In genomic region chr14:32168653-32169231, GRCm38 (mm10) we compare ENCODE assay signal across 14 mouse cellular contexts. TPM values are rescaled to one million over a fixed set of nuclear protein-coding genes. Genes with fewer than 3 reads are reported as not detected.
DNase-seq lines count a peak whose midpoint lies in the region; ATAC-seq and TF ChIP-seq lines count a peak whose summit lies in the region.
"Had no signal": no experiment of that assay in that cellular context is flagged by ENCODE, and none has a peak within 500 bp of the region (broad histone marks: within the 10 kb centered on the region; RNA-seq: fewer than 3 reads in every experiment).

No protein-coding gene starts in this region.

- H3K9me3 ChIP-seq in liver, postnatal 0 days (ENCODE audit: low read length): no peaks in the 10 kb centered on the region
- H3K9me3 ChIP-seq in embryonic facial prominence, embryonic 10.5 days: no peaks in the 10 kb centered on the region
- no peaks in the 10 kb centered on the region for H3K9me3 ChIP-seq in hindbrain, embryonic 13.5 days

- peak; percentile 99 for TF ChIP-seq EP300 in liver, postnatal 0 days (IDR thresholded peaks at IDR 0.05; ENCODE audit: low read depth)

- TF ChIP-seq CTCF in layer of hippocampus, adult 2 months (conservative IDR thresholded peaks at IDR 0.05): no peak
- no peak for TF ChIP-seq CTCF in liver, postnatal 0 days (IDR thresholded peaks at IDR 0.05; ENCODE audit: low read depth)

- peak; percentile 81 for ATAC-seq in erythroblast, adult 5-6 weeks (replicated peaks; ENCODE audit: low FRiP score, poor library complexity, severe bottlenecking)
- ATAC-seq in liver, postnatal 0 days: peak; percentile 78
- ATAC-seq in hindbrain, embryonic 13.5 days (ENCODE audit: low FRiP score): no peak
- ATAC-seq: hindbrain, embryonic 16.5 days had no signal

- WGBS in liver, postnatal 0 days (ENCODE audit: insufficient replicate concordance): 31% methylated on average over 3 of the region's 3 CpGs
- 81% methylated on average over 3 of the region's 3 CpGs for WGBS in embryonic facial prominence, embryonic 10.5 days
- WGBS in hindbrain, embryonic 13.5 days: 83% methylated on average over 3 of the region's 3 CpGs

- peak overlapping the region; percentile 6; the same call in 1 of the 2 replicates for H3K27ac ChIP-seq in layer of hippocampus, adult 2 months
- H3K27ac ChIP-seq in liver, postnatal 0 days (ENCODE audit: low read depth): peak overlapping the region; percentile 93
- H3K27ac ChIP-seq in embryonic facial prominence, embryonic 10.5 days (replicated peaks): no peak overlapping the region; the same call in 1 of the 2 replicates
- H3K27ac ChIP-seq in hindbrain, embryonic 13.5 days: no peak overlapping the region

- no peak overlapping the region for H3K4me3 ChIP-seq in layer of hippocampus, adult 2 months
- H3K4me3 ChIP-seq in liver, postnatal 0 days (ENCODE audit: low read depth, low read length): peak overlapping the region; percentile 60
- no peak overlapping the region for H3K4me3 ChIP-seq in embryonic facial prominence, embryonic 10.5 days
- H3K4me3 ChIP-seq in hindbrain, embryonic 13.5 days: no peak overlapping the region

- H3K9ac ChIP-seq in liver, postnatal 0 days (replicated peaks): peak overlapping the region; percentile 65
- H3K9ac ChIP-seq in hindbrain, embryonic 13.5 days: no peak overlapping the region

- H3K4me1 ChIP-seq in liver, postnatal 0 days (ENCODE audit: insufficient read depth): peaks cover 36% of the 10 kb centered on the region
- peaks cover 19% of the 10 kb centered on the region for H3K4me1 ChIP-seq in embryonic facial prominence, embryonic 10.5 days
- peaks cover 19% of the 10 kb centered on the region for H3K4me1 ChIP-seq in hindbrain, embryonic 13.5 days (replicated peaks)

- peak overlapping the region; percentile 79 for H3K4me2 ChIP-seq in liver, postnatal 0 days (ENCODE audit: low read depth, low read length)
- H3K4me2 ChIP-seq in hindbrain, embryonic 13.5 days: no peak overlapping the region

- DNase-seq in layer of hippocampus, adult 2 months (ENCODE audit: low spot score in 2 of 2): no peak
- DNase-seq in layer of hippocampus, postnatal 10 days (ENCODE audit: low spot score in 2 of 2): no peak
- peak; percentile 31 to 52 for DNase-seq in adrenal gland, postnatal 36 days
- DNase-seq in liver, postnatal 0 days: peak; percentile 74
- DNase-seq in embryonic facial prominence, embryonic 10.5 days (ENCODE audit: low spot score): no peak
- no peak for DNase-seq in urinary bladder, postnatal 25 days (ENCODE audit: low spot score)
- DNase-seq: cerebellum, adult 2 months; right cerebral cortex, adult 18-20 months; thymus, postnatal 4 days had no signal

- no peaks in the 10 kb centered on the region for H3K27me3 ChIP-seq in liver, postnatal 0 days (ENCODE audit: insufficient read depth, low read length)
- no peaks in the 10 kb centered on the region for H3K27me3 ChIP-seq in embryonic facial prominence, embryonic 10.5 days (replicated peaks; ENCODE audit: low read depth, poor library complexity, severe bottlenecking)
- H3K27me3 ChIP-seq in hindbrain, embryonic 13.5 days: no peaks in the 10 kb centered on the region

- peaks cover 41% of the 10 kb centered on the region for H3K36me3 ChIP-seq in liver, postnatal 0 days (replicated peaks; ENCODE audit: insufficient read depth, low read length)
- H3K36me3 ChIP-seq in embryonic facial prominence, embryonic 10.5 days (replicated peaks): peaks cover 25% of the 10 kb centered on the region
- H3K36me3 ChIP-seq in hindbrain, embryonic 13.5 days: peaks cover 23% of the 10 kb centered on the region

RNA-seq across cellular contexts. Expression of gene Ncoa4, which starts 9.1 kb away (rescaled TPM):
- 100 to 1,000 TPM in 1 of 2 experiments, 10 to 100 TPM in 1; 99.1 to 107 TPM for total RNA-seq in layer of hippocampus, adult 2 months (2021)
- 100 to 1,000 TPM; 129 to 134 TPM for total RNA-seq in layer of hippocampus, postnatal 10 days (2021)
- total RNA-seq in adrenal gland, postnatal 36 days (2021): 100 to 1,000 TPM; 194 to 226 TPM
- total RNA-seq in erythroblast, adult 5-6 weeks (2015; ENCODE audit: low replicate concordance): 661 and 684 TPM in 2 replicates
- total RNA-seq in erythroblast, adult 5-6 weeks (2017; ENCODE audit: low replicate concordance): 773 and 931 TPM in 2 replicates
- 126 and 141 TPM in 2 replicates for polyA plus RNA-seq in liver, postnatal 0 days (2015; fragmentation: Nextera tagmentation; extraction: Ambion mirVana)
- 67.0 and 70.7 TPM in 2 replicates for polyA plus RNA-seq in embryonic facial prominence, embryonic 10.5 days (2016; fragmentation: Nextera tagmentation; extraction: Ambion mirVana)
- polyA plus RNA-seq in hindbrain, embryonic 13.5 days (2015; fragmentation: Nextera tagmentation; extraction: Ambion mirVana): 93.0 and 93.5 TPM in 2 replicates

RNA-seq across cellular contexts. Expression of gene Msmb, which starts 26.9 kb away (rescaled TPM):
- not detected for total RNA-seq in layer of hippocampus, adult 2 months (2021)
- total RNA-seq in layer of hippocampus, postnatal 10 days (2021): not detected
- total RNA-seq in adrenal gland, postnatal 36 days (2021): not detected
- not detected in 2 replicates for total RNA-seq in erythroblast, adult 5-6 weeks (2015; ENCODE audit: low replicate concordance)
- total RNA-seq in erythroblast, adult 5-6 weeks (2017; ENCODE audit: low replicate concordance): 5.2 TPM in 1 of 2 replicates, not detected in the other
- 0.22 and 0.44 TPM in 2 replicates for polyA plus RNA-seq in liver, postnatal 0 days (2015; fragmentation: Nextera tagmentation; extraction: Ambion mirVana)
- not detected in 2 replicates for polyA plus RNA-seq in embryonic facial prominence, embryonic 10.5 days (2016; fragmentation: Nextera tagmentation; extraction: Ambion mirVana)
- polyA plus RNA-seq in hindbrain, embryonic 13.5 days (2015; fragmentation: Nextera tagmentation; extraction: Ambion mirVana): not detected in 2 replicates
- total RNA-seq: ES-E14; layer of hippocampus, postnatal 25 days had no signal
- polyA plus RNA-seq: cerebellum, adult 2 months; hindbrain, embryonic 16.5 days had no signal

RNA-seq across cellular contexts. Expression of gene Timm23, which starts 33.0 kb away (rescaled TPM):
- total RNA-seq in layer of hippocampus, adult 2 months (2021): 10 to 100 TPM; 74.0 to 78.7 TPM
- 100 to 1,000 TPM in 1 of 2 experiments, 10 to 100 TPM in 1; 90.9 to 109 TPM for total RNA-seq in layer of hippocampus, postnatal 10 days (2021)
- 100 to 1,000 TPM; 119 to 145 TPM for total RNA-seq in adrenal gland, postnatal 36 days (2021)
- total RNA-seq in erythroblast, adult 5-6 weeks (2015; ENCODE audit: low replicate concordance): 41.2 and 49.4 TPM in 2 replicates
- 11.2 and 15.3 TPM in 2 replicates for total RNA-seq in erythroblast, adult 5-6 weeks (2017; ENCODE audit: low replicate concordance)
- polyA plus RNA-seq in liver, postnatal 0 days (2015; fragmentation: Nextera tagmentation; extraction: Ambion mirVana): 211 and 219 TPM in 2 replicates
- 355 and 365 TPM in 2 replicates for polyA plus RNA-seq in embryonic facial prominence, embryonic 10.5 days (2016; fragmentation: Nextera tagmentation; extraction: Ambion mirVana)
- 218 and 235 TPM in 2 replicates for polyA plus RNA-seq in hindbrain, embryonic 13.5 days (2015; fragmentation: Nextera tagmentation; extraction: Ambion mirVana)

RNA-seq across cellular contexts. Expression of gene Parg, which starts 33.0 kb away (rescaled TPM):
- total RNA-seq in layer of hippocampus, adult 2 months (2021): 10 to 100 TPM; 42.8 to 50.8 TPM
- total RNA-seq in layer of hippocampus, postnatal 10 days (2021): 10 to 100 TPM; 50.6 to 55.7 TPM
- 10 to 100 TPM; 58.1 to 63.2 TPM for total RNA-seq in adrenal gland, postnatal 36 days (2021)
- total RNA-seq in erythroblast, adult 5-6 weeks (2015; ENCODE audit: low replicate concordance): 12.7 and 19.2 TPM in 2 replicates
- total RNA-seq in erythroblast, adult 5-6 weeks (2017; ENCODE audit: low replicate concordance): 28.6 and 39.1 TPM in 2 replicates
- 7.0 and 7.4 TPM in 2 replicates for polyA plus RNA-seq in liver, postnatal 0 days (2015; fragmentation: Nextera tagmentation; extraction: Ambion mirVana)
- polyA plus RNA-seq in embryonic facial prominence, embryonic 10.5 days (2016; fragmentation: Nextera tagmentation; extraction: Ambion mirVana): 47.5 and 51.2 TPM in 2 replicates
- polyA plus RNA-seq in hindbrain, embryonic 13.5 days (2015; fragmentation: Nextera tagmentation; extraction: Ambion mirVana): 36.7 and 38.6 TPM in 2 replicates

Comparison
In these comparisons a context has a peak if more than half of its experiments do, and no peak if none do; other contexts are left out.
1. DNase-seq: peak in adrenal gland, postnatal 36 days (2 of 2) and liver, postnatal 0 days (single experiment); none in layer of hippocampus, adult 2 months (0 of 2), layer of hippocampus, postnatal 10 days (0 of 2), embryonic facial prominence, embryonic 10.5 days (single experiment) and urinary bladder, postnatal 25 days (single experiment).
2. H3K27ac ChIP-seq: peak in layer of hippocampus, adult 2 months (single experiment) and liver, postnatal 0 days (single experiment); none in embryonic facial prominence, embryonic 10.5 days (single experiment) and hindbrain, embryonic 13.5 days (single experiment).